Mouse (Mus musculus) kidney, adult 2 months (tissue): Measurements from ENCODE around the gene Fbxl4. TPM values are rescaled to one million over a fixed set of nuclear protein-coding genes. Genes with fewer than 3 reads are reported as not detected.

Experiments used
- DNase-seq: peaks from one replicate; pipeline ENCODE4 v3.0.0; 2021
- H3K27ac ChIP-seq: fragments of 200-500 bp; 2 replicates; pipeline ENCODE4 v1.5.1; 2012; ENCODE audit warnings: low read depth, low read length, control low read depth, inconsistent platforms; ENCODE audit not compliant: insufficient read depth
- H3K27me3 ChIP-seq: fragments of 200-500 bp; replicated peaks from 2 replicates; pipeline ENCODE4 v1.6.1; 2012; ENCODE audit warnings: mild to moderate bottlenecking, moderate library complexity, low read length, inconsistent platforms; ENCODE audit not compliant: control insufficient read depth, insufficient read depth
- H3K36me3 ChIP-seq: fragments of 200-500 bp; 2 replicates; pipeline ENCODE4 v1.6.1; 2012; ENCODE audit warnings: mild to moderate bottlenecking, moderate library complexity, low read length, inconsistent platforms; ENCODE audit not compliant: control insufficient read depth, insufficient read depth
- H3K4me1 ChIP-seq: fragments of 200-500 bp; 2 replicates; pipeline ENCODE4 v1.6.1; 2011; ENCODE audit warnings: low read length; ENCODE audit not compliant: control insufficient read depth, insufficient read depth
- H3K4me3 ChIP-seq: fragments of 200-500 bp; 2 replicates; pipeline ENCODE4 v1.5.1; 2011; ENCODE audit warnings: mild to moderate bottlenecking, low read depth, low read length, control low read depth; ENCODE audit not compliant: insufficient read depth
- CTCF ChIP-seq: fragments of 200-500 bp; conservative IDR thresholded peaks from 2 replicates; pipeline ENCODE4 v1.5.1; 2011; ENCODE audit warnings: low read depth, mild to moderate bottlenecking, control low read depth, low read length, moderate library complexity, mixed read lengths; ENCODE audit not compliant: insufficient read depth, insufficient read length
- POLR2A ChIP-seq: fragments of 200-500 bp; IDR thresholded peaks from one replicate; pipeline ENCODE4 v1.6.1; 2011; ENCODE audit warnings: low read depth, low read length, control low read depth
- WGBS: fragments of 180-500 bp; shearing (Covaris S2); methylation state at CpG from one replicate; pipeline ENCODE4 v1.1.7; 2018; 5-methylcytosine and 5-hydroxymethylcytosine counted together
- polyA plus RNA-seq: library from polyadenylated mRNA; depleted of rRNA; stranded (reverse); fragments of >200 nt; gene quantifications from 2 replicates; pipeline ENCODE4 v1.2.3, GENCODE M21; 2012; rRNA removed

Gene Fbxl4
- polyA plus RNA-seq, 1 experiment = 22.6 TPM

DNA sequence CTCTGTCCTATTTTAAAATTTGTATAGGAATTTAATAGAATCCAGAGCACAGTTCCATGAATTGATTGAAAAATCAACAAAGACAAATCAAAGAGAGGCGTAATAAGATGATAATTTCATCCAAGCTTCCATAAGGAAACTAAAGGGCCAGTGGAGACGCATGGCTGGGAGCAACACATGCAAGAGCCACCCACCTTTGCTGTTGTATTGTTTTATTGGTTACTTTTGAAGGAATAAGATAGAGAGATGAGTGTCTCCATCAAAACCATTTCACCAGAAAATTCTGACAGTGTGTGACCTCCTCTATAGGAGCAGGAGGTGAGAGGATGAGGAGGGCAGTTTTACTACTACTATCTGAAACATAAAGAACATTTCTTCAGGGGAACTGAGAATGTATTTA lies 124.8 kb downstream of the Fbxl4 start:
- no peak overlapping the region for H3K4me3 ChIP-seq
- H3K4me1 ChIP-seq = 0 out of 2 replicates have a peak, but pooled peaks cover 3% of the 10 kb centered on the region
- H3K36me3 ChIP-seq = no peaks in the 10 kb centered on the region
- H3K27me3 ChIP-seq = peaks cover 12% of the 10 kb centered on the region
- TF ChIP-seq POLR2A = no peak
- TF ChIP-seq CTCF = no peak
- DNase-seq = no peak
- 34% methylated on average over 2 of the region's 2 CpGs for WGBS
- no peak overlapping the region for H3K27ac ChIP-seq

DNA sequence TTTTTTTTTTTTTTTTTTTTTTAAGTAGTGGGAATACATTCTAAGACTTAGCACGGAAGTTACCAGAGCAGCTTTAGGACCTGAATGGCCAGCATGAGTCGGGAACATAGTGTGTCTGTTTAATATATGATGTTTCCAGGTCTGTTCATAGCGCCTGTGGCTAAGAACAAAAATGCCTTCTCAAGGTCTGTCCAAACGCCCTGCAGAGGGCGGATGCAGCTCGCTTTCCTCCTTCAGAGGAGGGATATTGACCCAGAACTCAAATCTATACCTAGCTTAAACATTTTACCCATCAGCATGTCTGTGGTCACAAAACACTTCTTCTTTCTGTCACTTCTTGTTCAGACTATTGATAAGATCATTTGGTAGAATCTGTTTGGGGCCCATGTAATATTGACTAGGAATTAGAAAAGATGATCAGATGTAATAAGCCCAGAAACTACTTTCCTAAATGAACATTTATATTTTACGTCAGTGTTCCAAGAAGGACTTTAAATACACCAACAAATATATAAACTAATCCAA lies 125.5 kb downstream of the Fbxl4 start:
- Histone ChIP-seq H3K36me3 (no peaks in the 10 kb centered on the region), H3K27me3 (peaks cover 15% of the 10 kb centered on the region), H3K27ac (no peak overlapping the region), H3K4me3 (no peak overlapping the region), H3K4me1 (0 out of 2 replicates have a peak, but pooled peaks cover 4% of the 10 kb centered on the region)
- DNase-seq = no peak
- TF ChIP-seq POLR2A (no peak), CTCF (no peak)
- WGBS = 11% methylated on average over 7 of the region's 7 CpGs

DNA sequence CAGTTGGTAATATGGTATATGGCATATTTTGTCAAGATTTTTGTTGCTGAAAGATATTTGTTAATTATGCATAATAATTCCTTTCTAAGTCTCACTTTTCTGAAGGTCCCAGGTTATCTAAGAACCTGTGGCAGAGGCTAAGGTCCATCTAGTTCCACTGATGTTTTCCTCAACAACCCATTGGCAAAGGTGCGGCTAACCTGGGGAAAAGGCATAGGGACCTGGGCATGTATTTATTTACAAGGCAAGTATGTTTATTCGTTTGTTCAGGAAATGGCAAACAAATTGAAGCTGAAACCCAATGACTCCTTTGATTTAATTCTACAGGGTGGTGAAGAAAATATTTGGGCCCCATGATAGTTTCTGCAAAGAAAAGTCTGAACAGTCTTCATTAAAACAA lies 126.2 kb downstream of the Fbxl4 start:
- peaks cover 20% of the 10 kb centered on the region for H3K27me3 ChIP-seq
- H3K36me3 ChIP-seq = no peaks in the 10 kb centered on the region
- H3K27ac ChIP-seq = no peak overlapping the region
- H3K4me3 ChIP-seq = no peak overlapping the region
- 22% methylated on average over 2 of the region's 2 CpGs for WGBS
- no peak for DNase-seq
- no peak for TF ChIP-seq CTCF
- no peak for TF ChIP-seq POLR2A
- 0 out of 2 replicates have a peak, but pooled peaks cover 4% of the 10 kb centered on the region for H3K4me1 ChIP-seq

Other genes with a start within 250 kb of the Fbxl4 start
- not detected in 2 replicates for gene Pou3f2, start 130.8 kb downstream of the Fbxl4 start, polyA plus RNA-seq